Mouse (Mus musculus) ES-Bruce4 (cell line): ENCODE results near the gene Mettl24. TPM values are rescaled to one million over a fixed set of nuclear protein-coding genes. Genes with fewer than 3 reads are reported as not detected.

Experiments
- H3K27ac ChIP-seq: 2 replicates; pipeline ENCODE4 v1.5.1; 2012; ENCODE audit warnings: low read length, inconsistent platforms; ENCODE audit not compliant: insufficient read depth
- H3K27me3 ChIP-seq: 2 replicates; pipeline ENCODE4 v1.6.1; 2012; ENCODE audit warnings: mild to moderate bottlenecking, low read length, inconsistent platforms; ENCODE audit not compliant: control insufficient read depth, poor library complexity, insufficient read depth, severe bottlenecking
- H3K36me3 ChIP-seq: 2 replicates; pipeline ENCODE4 v1.6.1; 2012; ENCODE audit warnings: inconsistent platforms, mild to moderate bottlenecking, low read length, moderate library complexity; ENCODE audit not compliant: control insufficient read depth, poor library complexity, insufficient read depth, severe bottlenecking
- H3K4me1 ChIP-seq: one replicate; pipeline ENCODE4 v1.8.1; 2011; ENCODE audit warnings: low read length; ENCODE audit not compliant: control insufficient read depth, insufficient read depth
- H3K4me3 ChIP-seq: 2 replicates; pipeline ENCODE4 v1.5.1; 2011; ENCODE audit warnings: low read depth, mild to moderate bottlenecking, low read length
- H3K9ac ChIP-seq: 2 replicates; pipeline ENCODE4 v1.6.1; 2012; ENCODE audit warnings: low read depth, mild to moderate bottlenecking, inconsistent platforms; ENCODE audit not compliant: poor library complexity, severe bottlenecking
- H3K9me3 ChIP-seq: replicated peaks from 2 replicates; pipeline ENCODE4 v1.6.1; 2012; ENCODE audit warnings: mild to moderate bottlenecking, low read length, inconsistent platforms; ENCODE audit not compliant: control insufficient read depth, poor library complexity, insufficient read depth, severe bottlenecking
- CTCF ChIP-seq: IDR thresholded peaks from one replicate; pipeline ENCODE4 v1.8.1; 2011; ENCODE audit warnings: low read depth, low read length
- EP300 ChIP-seq: IDR thresholded peaks from 2 replicates; pipeline ENCODE4 v1.6.1; 2011; ENCODE audit warnings: low read depth, low read length; ENCODE audit not compliant: insufficient read depth
- POLR2A ChIP-seq: IDR thresholded peaks from one replicate; pipeline ENCODE4 v1.8.1; 2011; ENCODE audit warnings: low read length; ENCODE audit not compliant: insufficient read depth
- polyA plus RNA-seq: library from polyadenylated mRNA; stranded (reverse); fragments of >200 nt; gene quantifications from 2 replicates; pipeline ENCODE4 v1.2.4, GENCODE M21; 2011; ENCODE audit warnings: low read depth; ENCODE audit not compliant: missing spikeins, insufficient read depth, insufficient read length

Mettl24 gene
- 0.39 and 0.44 TPM in 2 replicates for polyA plus RNA-seq

- H3K36me3 ChIP-seq = no peaks in the 10 kb centered on the region
- TF ChIP-seq EP300 = no peak
- TF ChIP-seq CTCF = peak; percentile 65
- H3K27ac ChIP-seq = no peak within 1 kb of the TSS
- H3K27me3 ChIP-seq = no peaks in the 10 kb centered on the region
- H3K4me1 ChIP-seq = no peaks in the 10 kb centered on the region
- peak within 1 kb of the TSS; percentile 62 for H3K4me3 ChIP-seq
- H3K9ac ChIP-seq = peak within 1 kb of the TSS; percentile 31
- H3K9me3 ChIP-seq = no peaks in the 10 kb centered on the region
Observed at GRCm38 (mm10) chr10:40683092-40683867, at the start of gene Mettl24. TSS of gene Mettl24 (plus strand) at chr10:40683282.

DNA sequence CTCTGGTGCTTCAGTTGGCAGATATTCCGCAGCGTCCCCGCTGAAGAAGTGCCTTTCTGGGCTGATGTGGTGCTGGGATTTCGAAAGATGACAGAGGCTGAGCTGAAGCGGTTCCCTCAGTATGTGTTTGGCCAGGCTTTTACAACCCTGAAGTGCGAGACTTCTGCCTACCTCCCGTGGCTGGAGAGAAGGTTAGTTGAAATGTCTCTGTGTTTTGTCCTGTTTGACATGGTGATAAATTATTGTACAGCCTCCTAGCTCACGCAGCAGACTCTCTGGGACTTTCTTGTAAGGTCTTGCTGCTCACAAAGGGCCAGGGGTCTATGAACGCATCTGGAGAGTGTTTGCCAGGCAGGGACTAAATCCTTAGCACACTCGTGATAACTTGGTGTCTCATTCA lies 45.8 kb upstream of the Mettl24 start:
- Histone ChIP-seq H3K9me3 (no peaks in the 10 kb centered on the region), H3K4me1 (peaks cover 4% of the 10 kb centered on the region), H3K36me3 (no peaks in the 10 kb centered on the region), H3K27ac (no peak overlapping the region), H3K9ac (no peak overlapping the region), H3K27me3 (no peaks in the 10 kb centered on the region), H3K4me3 (no peak overlapping the region)
- TF ChIP-seq POLR2A (no peak), EP300 (no peak), CTCF (no peak)

GRCm38 (mm10) chr10:40638276-40638675 lies 44.8 kb upstream of the Mettl24 start:
- Histone ChIP-seq H3K27me3 (no peaks in the 10 kb centered on the region), H3K4me1 (peaks cover 4% of the 10 kb centered on the region), H3K27ac (no peak overlapping the region), H3K9ac (no peak overlapping the region), H3K4me3 (no peak overlapping the region), H3K9me3 (no peaks in the 10 kb centered on the region), H3K36me3 (no peaks in the 10 kb centered on the region)
- TF ChIP-seq POLR2A = no peak
- TF ChIP-seq EP300 = no peak
- TF ChIP-seq CTCF = no peak

DNA sequence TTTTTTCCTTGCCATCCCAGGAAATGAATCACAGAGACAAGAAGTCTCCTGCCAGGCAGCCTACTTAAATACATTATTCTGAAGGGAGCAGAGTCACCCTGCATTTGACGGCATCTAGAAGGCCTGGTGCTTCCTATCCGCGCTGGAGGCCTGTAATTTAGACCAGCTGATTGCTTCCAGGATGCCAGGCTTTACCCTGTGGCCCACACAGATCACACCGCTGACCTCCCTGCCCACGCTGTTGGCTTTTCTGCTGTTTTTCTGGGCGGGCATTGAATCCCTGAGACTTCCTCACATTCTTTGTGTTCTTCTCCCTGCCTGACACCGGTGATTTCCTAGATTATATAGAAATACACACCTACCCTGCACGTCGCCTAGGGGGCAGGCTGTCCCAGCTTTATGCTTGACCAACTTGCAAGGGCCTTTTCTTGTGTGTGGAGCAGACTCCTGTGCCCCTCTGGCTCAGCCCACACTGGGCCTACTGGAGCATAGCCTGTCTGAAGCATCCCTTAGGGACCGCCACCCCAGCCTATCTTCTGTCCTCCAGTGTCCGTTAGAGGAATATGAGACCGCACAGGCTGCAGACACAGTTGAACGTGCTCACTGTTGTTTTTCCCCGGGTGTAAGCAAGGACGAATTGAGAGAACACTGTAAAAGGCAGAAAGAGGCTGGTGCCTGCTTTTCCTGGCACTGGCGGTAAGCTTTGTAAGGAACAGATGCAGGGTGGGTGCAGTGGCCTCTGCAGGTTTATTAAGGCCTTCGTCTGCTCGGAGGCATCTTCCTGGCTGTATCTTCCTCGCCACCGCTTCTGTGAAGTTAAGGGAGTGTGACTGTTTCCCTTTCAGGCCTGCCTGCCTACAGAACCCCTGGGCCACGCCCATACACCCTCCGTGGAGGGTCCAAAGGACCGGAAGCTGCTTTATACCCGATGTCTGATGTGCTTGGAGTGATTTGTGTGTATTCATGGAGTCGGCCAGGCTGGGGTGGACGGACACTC lies 44.0 kb upstream of the Mettl24 start:
- no peaks in the 10 kb centered on the region for H3K36me3 ChIP-seq
- H3K27ac ChIP-seq = no peak overlapping the region
- peaks cover 4% of the 10 kb centered on the region for H3K4me1 ChIP-seq
- no peaks in the 10 kb centered on the region for H3K27me3 ChIP-seq
- no peaks in the 10 kb centered on the region for H3K9me3 ChIP-seq
- TF ChIP-seq CTCF (peak; percentile 27), EP300 (no peak)
- H3K9ac ChIP-seq = no peak overlapping the region
- 0 out of 2 replicates have a peak overlapping the region, but pooled peaks have one; percentile 4 for H3K4me3 ChIP-seq

- H3K36me3 ChIP-seq = no peaks in the 10 kb centered on the region
- no peaks in the 10 kb centered on the region for H3K9me3 ChIP-seq
- TF ChIP-seq POLR2A (no peak), CTCF (no peak), EP300 (0 out of 2 replicates have a peak, but pooled peaks have one; percentile 42)
- H3K9ac ChIP-seq = no peak overlapping the region
- no peaks in the 10 kb centered on the region for H3K27me3 ChIP-seq
- H3K4me3 ChIP-seq = no peak overlapping the region
- no peak overlapping the region for H3K27ac ChIP-seq
- peaks cover 4% of the 10 kb centered on the region for H3K4me1 ChIP-seq
Observed at GRCm38 (mm10) chr10:40640406-40640805, 42.7 kb upstream of the Mettl24 start.
